Mouse (Mus musculus) midbrain, embryonic 16.5 days (tissue): ENCODE data around the gene Rab3d. TPM values are rescaled to one million over a fixed set of nuclear protein-coding genes. Genes with fewer than 3 reads are reported as not detected.
A peak's percentile ranks its signal among the peaks of the same experiment; 100 is the strongest.

Experiments used
- ATAC-seq: fragments of 200-750 bp; cut with Nextera tagmentation; 2 replicates; pipeline ENCODE4 v1.8.0; 2017; ENCODE audit warnings: moderate TSS enrichment
- H3K27ac ChIP-seq: fragments of 300-500 bp; sonication (generic); 2 replicates; pipeline ENCODE4 v1.5.1; 2014; ENCODE audit warnings: mild to moderate bottlenecking, low read length, mixed read lengths
- H3K27me3 ChIP-seq: fragments of 300-500 bp; sonication (generic); 2 replicates; pipeline ENCODE4 v1.6.1; 2014; ENCODE audit warnings: low read depth, low read length, mixed read lengths; ENCODE audit not compliant: control insufficient read depth, insufficient read depth
- H3K36me3 ChIP-seq: fragments of 300-500 bp; sonication (generic); 2 replicates; pipeline ENCODE4 v1.6.1; 2014; ENCODE audit warnings: mild to moderate bottlenecking, low read length, moderate library complexity, mixed read lengths; ENCODE audit not compliant: control insufficient read depth, insufficient read depth
- H3K4me1 ChIP-seq: fragments of 300-500 bp; sonication (generic); 2 replicates; pipeline ENCODE4 v1.6.1; 2014; ENCODE audit warnings: mild to moderate bottlenecking, low read length, mixed read lengths; ENCODE audit not compliant: control insufficient read depth, insufficient read depth
- H3K4me2 ChIP-seq: fragments of 300-500 bp; sonication (generic); 2 replicates; pipeline ENCODE4 v1.6.1; 2014; ENCODE audit warnings: mild to moderate bottlenecking, low read length, mixed read lengths
- H3K4me3 ChIP-seq: fragments of 300-500 bp; sonication (generic); 2 replicates; pipeline ENCODE4 v1.5.1; 2014; ENCODE audit warnings: low read depth, mild to moderate bottlenecking, low read length, moderate library complexity, mixed read lengths
- H3K9ac ChIP-seq: fragments of 300-500 bp; sonication (generic); 2 replicates; pipeline ENCODE4 v1.6.1; 2014; ENCODE audit warnings: low read depth, low read length, mixed read lengths
- H3K9me3 ChIP-seq: fragments of 300-500 bp; sonication (generic); replicated peaks from 2 replicates; pipeline ENCODE4 v1.6.1; 2014; ENCODE audit warnings: mild to moderate bottlenecking, low read length, mixed read lengths; ENCODE audit not compliant: control insufficient read depth, poor library complexity, severe bottlenecking
- WGBS: fragments of 180-500 bp; shearing (Covaris S2); extraction: QIAGEN DNeasy Blood & Tissue Kit; methylation state at CpG from one replicate; pipeline ENCODE4 v1.1.7; 2014; 5-methylcytosine and 5-hydroxymethylcytosine counted together
- polyA plus RNA-seq: library from polyadenylated mRNA; unstranded; fragments of >200 nt; fragmentation: Nextera tagmentation; extraction: Ambion mirVana; gene quantifications from 2 replicates; pipeline ENCODE4 v1.2.1, GENCODE M21; 2015

The Rab3d gene
- polyA plus RNA-seq, 1 experiment from 2014 or later: 19.9 TPM

GRCm38 (mm10) chr9:21958372-21958771 is 40.4 kb upstream of the Rab3d start:
- WGBS: 90% methylated on average over 5 of the region's 5 CpGs

GRCm38 (mm10) chr9:21955570-21956281 is 37.7 kb upstream of the Rab3d start, which contains the start of gene Swsap1:
TSS of gene Swsap1 (plus strand) at chr9:21955755.
- Histone ChIP-seq H3K36me3 (no peaks in the 10 kb centered on the region), H3K27me3 (peaks cover 17% of the 10 kb centered on the region), H3K4me3 (peak within 1 kb of the TSS; percentile 59), H3K27ac (peak within 1 kb of the TSS; percentile 96), H3K9me3 (no peaks in the 10 kb centered on the region), H3K9ac (peak within 1 kb of the TSS; percentile 81), H3K4me1 (peaks cover 25% of the 10 kb centered on the region), H3K4me2 (peak within 1 kb of the TSS; percentile 71)
- WGBS: under 1% methylated on average over 52 of the region's 54 CpGs
- ATAC-seq: peak; percentile 98

More at GRCm38 (mm10) chr9:21958372-21958771, 40.4 kb upstream of the Rab3d start:
- Histone ChIP-seq H3K4me2 (no peak overlapping the region), H3K9ac (no peak overlapping the region), H3K36me3 (no peaks in the 10 kb centered on the region), H3K27ac (no peak overlapping the region), H3K9me3 (no peaks in the 10 kb centered on the region), H3K4me3 (no peak overlapping the region), H3K4me1 (peaks cover 35% of the 10 kb centered on the region), H3K27me3 (peaks cover 43% of the 10 kb centered on the region)
- no peak for ATAC-seq

- Histone ChIP-seq H3K27ac (peak overlapping the region; percentile 89), H3K9me3 (no peaks in the 10 kb centered on the region), H3K9ac (peak overlapping the region; percentile 36; the same call in 1 of the 2 replicates), H3K4me3 (peak overlapping the region; percentile 59), H3K27me3 (peaks cover 12% of the 10 kb centered on the region), H3K4me1 (peaks cover 23% of the 10 kb centered on the region), H3K4me2 (peak overlapping the region; percentile 71), H3K36me3 (no peaks in the 10 kb centered on the region)
- ATAC-seq: peak; percentile 63
- WGBS: 3% methylated on average over 18 of the region's 18 CpGs
Observed at GRCm38 (mm10) chr9:21955225-21955569, 37.2 kb upstream of the Rab3d start.

GRCm38 (mm10) chr9:21954635-21955034 is 36.6 kb upstream of the Rab3d start:
- ATAC-seq: no peak
- peaks cover 23% of the 10 kb centered on the region for H3K4me1 ChIP-seq
- no peaks in the 10 kb centered on the region for H3K9me3 ChIP-seq
- no peaks in the 10 kb centered on the region for H3K36me3 ChIP-seq
- no peak overlapping the region for H3K9ac ChIP-seq
- WGBS: 71% methylated on average over 3 of the region's 3 CpGs
- H3K27ac ChIP-seq: no peak overlapping the region
- H3K4me2 ChIP-seq: no peak overlapping the region
- H3K27me3 ChIP-seq: peaks cover 6% of the 10 kb centered on the region
- no peak overlapping the region for H3K4me3 ChIP-seq

GRCm38 (mm10) chr9:21953600-21953999 is 35.6 kb upstream of the Rab3d start:
- Histone ChIP-seq H3K9me3 (no peaks in the 10 kb centered on the region), H3K27ac (peak overlapping the region; percentile 71), H3K4me1 (peaks cover 23% of the 10 kb centered on the region), H3K4me3 (no peak overlapping the region), H3K4me2 (peak overlapping the region; percentile 17; the same call in 1 of the 2 replicates), H3K9ac (no peak overlapping the region), H3K27me3 (no peaks in the 10 kb centered on the region), H3K36me3 (no peaks in the 10 kb centered on the region)
- ATAC-seq: peak; percentile 15
- WGBS: 0% methylated on average over 3 of the region's 3 CpGs

GRCm38 (mm10) chr9:21951977-21952376 is 34.0 kb upstream of the Rab3d start:
- Histone ChIP-seq H3K4me2 (no peak overlapping the region), H3K4me1 (peaks cover 23% of the 10 kb centered on the region), H3K9ac (no peak overlapping the region), H3K27ac (no peak overlapping the region), H3K9me3 (no peaks in the 10 kb centered on the region), H3K4me3 (no peak overlapping the region), H3K36me3 (0 out of 2 replicates have a peak, but pooled peaks cover 4% of the 10 kb centered on the region), H3K27me3 (no peaks in the 10 kb centered on the region)
- 80% methylated on average over 3 of the region's 3 CpGs for WGBS
- no peak for ATAC-seq

GRCm38 (mm10) chr9:21950322-21950721 is 32.3 kb upstream of the Rab3d start:
- H3K9me3 ChIP-seq: no peaks in the 10 kb centered on the region
- H3K4me3 ChIP-seq: no peak overlapping the region
- no peaks in the 10 kb centered on the region for H3K27me3 ChIP-seq
- ATAC-seq: no peak
- WGBS: 19% methylated on average over 11 of the region's 11 CpGs
- peaks cover 17% of the 10 kb centered on the region for H3K4me1 ChIP-seq
- H3K9ac ChIP-seq: no peak overlapping the region
- peaks cover 6% of the 10 kb centered on the region; the same call in 1 of the 2 replicates for H3K36me3 ChIP-seq
- H3K4me2 ChIP-seq: no peak overlapping the region
- no peak overlapping the region for H3K27ac ChIP-seq

GRCm38 (mm10) chr9:21948790-21949189 is 30.8 kb upstream of the Rab3d start:
- H3K4me1 ChIP-seq: peaks cover 7% of the 10 kb centered on the region
- H3K9me3 ChIP-seq: no peaks in the 10 kb centered on the region
- 65% methylated on average over 6 of the region's 6 CpGs for WGBS
- no peak overlapping the region for H3K9ac ChIP-seq
- ATAC-seq: no peak
- peaks cover 6% of the 10 kb centered on the region; the same call in 1 of the 2 replicates for H3K36me3 ChIP-seq
- no peak overlapping the region for H3K4me2 ChIP-seq
- no peaks in the 10 kb centered on the region for H3K27me3 ChIP-seq
- H3K4me3 ChIP-seq: no peak overlapping the region
- no peak overlapping the region for H3K27ac ChIP-seq

GRCm38 (mm10) chr9:21948146-21948545 is 30.2 kb upstream of the Rab3d start:
- peaks cover 6% of the 10 kb centered on the region; the same call in 1 of the 2 replicates for H3K36me3 ChIP-seq
- H3K27me3 ChIP-seq: no peaks in the 10 kb centered on the region
- no peak overlapping the region for H3K9ac ChIP-seq
- no peak overlapping the region for H3K4me2 ChIP-seq
- peaks cover 3% of the 10 kb centered on the region; the same call in 1 of the 2 replicates for H3K4me1 ChIP-seq
- no peak overlapping the region for H3K4me3 ChIP-seq
- no peaks in the 10 kb centered on the region for H3K9me3 ChIP-seq
- H3K27ac ChIP-seq: no peak overlapping the region
- ATAC-seq: no peak
- WGBS: 64% methylated on average over 8 of the region's 8 CpGs
